Mouse (Mus musculus) liver, adult 2 months (tissue): ENCODE results near the gene Spock2. TPM values are rescaled to one million over a fixed set of nuclear protein-coding genes. Genes with fewer than 3 reads are reported as not detected.

Experiments
- DNase-seq: peaks from one replicate; pipeline ENCODE4 v3.0.0-alpha.2; 2011; ENCODE audit warnings: low read depth, low spot score; ENCODE audit errors: extremely low read depth
- H3K27ac ChIP-seq: fragments of 200-500 bp; replicated peaks from 2 replicates; pipeline ENCODE4 v1.5.1; 2012; ENCODE audit warnings: low read depth, mild to moderate bottlenecking, control low read depth, inconsistent platforms, low read length; ENCODE audit not compliant: insufficient read depth
- H3K27me3 ChIP-seq: fragments of 200-500 bp; 2 replicates; pipeline ENCODE4 v1.6.1; 2012; ENCODE audit warnings: mild to moderate bottlenecking, moderate library complexity, low read length, inconsistent platforms; ENCODE audit not compliant: control insufficient read depth, insufficient read depth
- H3K36me3 ChIP-seq: fragments of 200-500 bp; 2 replicates; pipeline ENCODE4 v1.6.1; 2012; ENCODE audit warnings: low read length, inconsistent platforms; ENCODE audit not compliant: control insufficient read depth, insufficient read depth
- H3K4me1 ChIP-seq: fragments of 200-500 bp; 2 replicates; pipeline ENCODE4 v1.6.1; 2011; ENCODE audit warnings: low read length; ENCODE audit not compliant: control insufficient read depth, insufficient read depth
- H3K4me3 ChIP-seq: fragments of 200-500 bp; 2 replicates; pipeline ENCODE4 v1.5.1; 2011; ENCODE audit warnings: low read depth, mild to moderate bottlenecking, control low read depth, low read length, moderate library complexity; ENCODE audit not compliant: insufficient read depth
- H3K79me2 ChIP-seq: fragments of 200-500 bp; 2 replicates; pipeline ENCODE4 v1.6.1; 2012; ENCODE audit warnings: inconsistent platforms, mild to moderate bottlenecking, low read length, moderate library complexity; ENCODE audit not compliant: control insufficient read depth, insufficient read depth
- H3K9ac ChIP-seq: fragments of 200-500 bp; 2 replicates; pipeline ENCODE4 v1.6.1; 2012; ENCODE audit warnings: low read depth, mild to moderate bottlenecking, control low read depth, inconsistent platforms, low read length
- CTCF ChIP-seq: fragments of 200-500 bp; IDR thresholded peaks from 2 replicates; pipeline ENCODE4 v1.5.1; 2011; ENCODE audit warnings: low read depth, low read length, control low read depth
- POLR2A ChIP-seq: fragments of 200-500 bp; IDR thresholded peaks from 2 replicates; pipeline ENCODE4 v1.6.1; 2011; ENCODE audit warnings: low read length, control low read depth; ENCODE audit not compliant: insufficient read depth; ENCODE audit errors: extremely low read depth
- WGBS: fragments of 180-500 bp; shearing (Covaris S2); methylation state at CpG from one replicate; pipeline ENCODE4 v1.1.7; 2018; 5-methylcytosine and 5-hydroxymethylcytosine counted together
- polyA plus RNA-seq: library from polyadenylated mRNA; depleted of rRNA; stranded (reverse); fragments of >200 nt; gene quantifications from 2 replicates; pipeline ENCODE4 v1.2.3, GENCODE M21; 2012; rRNA removed
- total RNA-seq: library from RNA; depleted of rRNA; stranded (reverse); fragments of >200 nt; gene quantifications from 2 replicates; pipeline ENCODE4 v1.2.3, GENCODE M21; 2014; rRNA removed

Gene Spock2
- total RNA-seq = 0.18 and 0.40 TPM in 2 replicates
- polyA plus RNA-seq = 0.34 and 0.40 TPM in 2 replicates

DNA sequence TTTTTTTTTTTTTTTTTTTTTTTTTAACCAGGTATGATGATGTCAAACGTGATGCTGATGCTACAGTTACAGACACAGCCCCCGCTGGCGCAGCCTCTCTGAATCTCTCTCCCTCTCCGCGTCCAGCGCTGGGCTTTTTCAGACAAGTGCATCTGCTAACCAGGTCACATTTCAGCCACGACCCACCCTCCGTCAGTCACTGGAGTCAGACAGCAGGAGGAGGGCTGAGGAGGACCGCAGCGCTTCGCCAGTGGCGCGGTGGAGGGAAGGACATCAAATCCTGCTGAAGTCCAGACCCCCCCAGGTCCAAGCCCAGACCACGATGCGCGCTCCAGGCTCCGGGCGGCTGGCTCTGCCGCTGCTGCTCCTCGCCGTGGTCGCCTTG lies at the start of gene Spock2:
TSS of gene Spock2 (plus strand) at position 74 of the 385 bp plus-strand sequence.
- DNase-seq = no peak
- H3K4me1 ChIP-seq = no peaks in the 10 kb centered on the region
- no peaks in the 10 kb centered on the region for H3K79me2 ChIP-seq
- peaks cover 19% of the 10 kb centered on the region for H3K27me3 ChIP-seq
- peak within 1 kb of the TSS; percentile 38; the same call in 1 of the 2 replicates for H3K4me3 ChIP-seq
- H3K27ac ChIP-seq = no peak within 1 kb of the TSS
- H3K36me3 ChIP-seq = no peaks in the 10 kb centered on the region
- H3K9ac ChIP-seq = no peak within 1 kb of the TSS
- 4% methylated on average over 22 of the region's 22 CpGs for WGBS
- TF ChIP-seq POLR2A = no peak
- no peak for TF ChIP-seq CTCF

DNA sequence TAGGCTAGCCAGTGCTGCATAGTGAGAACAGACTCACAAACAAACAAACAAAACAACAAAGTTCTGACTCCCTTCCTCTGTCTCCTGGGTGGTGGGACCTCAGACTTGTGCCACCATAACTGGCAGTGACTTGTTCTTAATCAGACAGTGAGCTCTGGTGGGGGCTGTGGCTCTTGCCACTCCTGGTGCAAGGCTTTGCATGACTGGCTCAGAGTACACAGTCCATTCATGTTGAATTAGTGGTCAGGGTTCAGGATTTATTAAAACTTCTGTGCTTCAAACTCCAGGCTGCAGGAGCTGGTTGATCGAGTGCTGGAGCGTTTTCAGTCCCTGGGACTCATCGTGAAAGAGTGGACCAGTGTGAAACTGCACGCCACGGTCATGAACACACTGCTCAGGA lies 43.8 kb upstream of the Spock2 start:
- Histone ChIP-seq H3K4me3 (no peak overlapping the region), H3K36me3 (peaks cover 2% of the 10 kb centered on the region; the same call in 1 of the 2 replicates), H3K4me1 (no peaks in the 10 kb centered on the region), H3K9ac (no peak overlapping the region), H3K79me2 (no peaks in the 10 kb centered on the region), H3K27ac (no peak overlapping the region), H3K27me3 (no peaks in the 10 kb centered on the region)
- WGBS = 89% methylated on average over 5 of the region's 5 CpGs
- no peak for TF ChIP-seq CTCF
- TF ChIP-seq POLR2A = no peak
- no peak for DNase-seq

DNA sequence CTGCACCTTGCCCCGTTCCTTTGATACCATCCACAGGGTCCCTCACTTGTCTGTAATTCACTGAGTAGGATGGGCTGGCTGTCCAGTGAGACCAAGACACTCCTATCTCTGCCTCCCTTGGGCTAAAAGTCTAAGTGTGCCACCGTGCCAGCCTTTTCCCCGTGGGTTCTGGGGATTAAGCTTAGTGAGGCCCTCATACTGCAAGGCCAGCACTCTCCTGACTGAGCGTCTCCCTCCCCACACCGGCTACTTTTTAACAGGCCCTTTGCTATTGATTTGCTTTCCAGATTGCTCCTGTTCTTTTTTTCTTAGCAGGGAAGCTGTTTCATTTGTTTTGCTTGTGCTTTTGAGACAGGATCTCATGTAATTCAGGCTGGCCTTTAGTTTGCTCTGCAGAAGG lies 43.1 kb upstream of the Spock2 start:
- Histone ChIP-seq H3K9ac (no peak overlapping the region), H3K4me3 (no peak overlapping the region), H3K4me1 (no peaks in the 10 kb centered on the region), H3K27ac (no peak overlapping the region), H3K36me3 (peaks cover 2% of the 10 kb centered on the region; the same call in 1 of the 2 replicates), H3K79me2 (no peaks in the 10 kb centered on the region), H3K27me3 (no peaks in the 10 kb centered on the region)
- WGBS = 54% methylated on average over 5 of the region's 5 CpGs
- TF ChIP-seq POLR2A = no peak
- no peak for TF ChIP-seq CTCF
- no peak for DNase-seq

DNA sequence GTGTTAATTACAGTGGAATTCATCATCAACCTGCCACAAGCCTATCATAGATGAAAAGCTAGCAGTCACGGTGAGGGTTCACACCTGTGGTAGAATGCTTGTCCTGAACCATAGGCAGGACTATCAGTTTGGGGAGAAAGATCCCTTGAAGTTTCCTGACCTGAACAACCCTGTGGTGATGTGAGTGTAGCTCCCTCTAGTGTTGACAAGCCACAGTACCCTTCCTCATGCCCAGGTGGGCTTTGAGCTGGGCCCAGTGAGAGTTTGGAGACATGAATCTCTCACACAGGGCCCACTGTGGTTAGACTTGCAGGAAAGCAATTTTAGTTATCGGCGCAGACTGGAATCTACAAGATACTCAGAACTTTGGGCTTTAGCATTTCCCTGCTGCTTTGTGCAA lies 39.5 kb upstream of the Spock2 start:
- Histone ChIP-seq H3K9ac (no peak overlapping the region), H3K4me1 (no peaks in the 10 kb centered on the region), H3K79me2 (no peaks in the 10 kb centered on the region), H3K4me3 (no peak overlapping the region), H3K36me3 (peaks cover 2% of the 10 kb centered on the region; the same call in 1 of the 2 replicates), H3K27me3 (no peaks in the 10 kb centered on the region), H3K27ac (no peak overlapping the region)
- no peak for DNase-seq
- 85% methylated on average over 3 of the region's 3 CpGs for WGBS
- TF ChIP-seq CTCF (peak; percentile 48), POLR2A (no peak)

DNA sequence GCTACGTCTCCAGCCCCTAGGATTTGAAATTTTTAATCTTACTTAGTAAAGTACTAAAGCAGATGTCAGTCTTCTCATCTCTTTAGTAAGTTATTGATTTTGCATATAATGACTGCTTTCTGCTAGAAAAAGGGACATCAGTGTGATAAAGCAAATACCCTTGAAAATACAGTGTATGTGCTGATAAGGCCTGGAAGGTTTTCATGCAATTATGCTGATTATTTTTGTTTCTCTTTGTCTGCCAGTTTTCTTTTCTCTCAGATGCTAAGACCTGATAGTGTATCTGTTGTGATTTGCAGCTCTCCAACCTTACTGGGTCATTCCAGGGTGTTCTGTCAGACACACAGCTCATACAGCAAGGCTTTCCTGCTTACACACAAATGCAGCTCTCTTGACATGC lies 30.9 kb upstream of the Spock2 start:
- no peak overlapping the region for H3K27ac ChIP-seq
- TF ChIP-seq POLR2A (no peak), CTCF (no peak)
- H3K79me2 ChIP-seq = no peaks in the 10 kb centered on the region
- DNase-seq = no peak
- no peak overlapping the region for H3K4me3 ChIP-seq
- H3K36me3 ChIP-seq = no peaks in the 10 kb centered on the region
- H3K9ac ChIP-seq = no peak overlapping the region
- 95% methylated on average over 1 of the region's 1 CpGs for WGBS
- H3K4me1 ChIP-seq = no peaks in the 10 kb centered on the region
- H3K27me3 ChIP-seq = no peaks in the 10 kb centered on the region

DNA sequence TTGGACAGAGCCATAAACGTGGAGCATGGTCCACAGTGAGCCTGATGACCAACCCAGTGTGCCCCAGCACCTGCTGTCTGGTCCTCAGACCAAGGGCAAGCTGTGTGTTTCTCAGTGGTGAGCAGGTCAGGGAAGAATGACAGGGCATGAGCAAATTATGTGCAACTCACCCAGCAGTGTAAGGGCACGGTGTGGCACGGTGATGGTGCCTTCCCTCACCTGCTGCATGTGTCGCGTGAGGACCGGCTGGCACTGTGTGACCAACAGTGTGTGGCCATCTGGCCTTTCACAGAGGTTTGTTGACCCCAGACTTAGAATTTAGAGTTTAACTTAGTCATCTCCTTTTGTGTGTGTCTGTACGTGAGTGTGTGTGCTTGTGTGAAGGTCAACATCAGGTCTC lies 28.8 kb upstream of the Spock2 start:
- DNase-seq = no peak
- H3K4me3 ChIP-seq = no peak overlapping the region
- H3K79me2 ChIP-seq = no peaks in the 10 kb centered on the region
- H3K36me3 ChIP-seq = no peaks in the 10 kb centered on the region
- 95% methylated on average over 7 of the region's 7 CpGs for WGBS
- 0 out of 2 replicates have a peak, but pooled peaks cover 5% of the 10 kb centered on the region for H3K4me1 ChIP-seq
- no peak overlapping the region for H3K27ac ChIP-seq
- no peaks in the 10 kb centered on the region for H3K27me3 ChIP-seq
- H3K9ac ChIP-seq = no peak overlapping the region
- TF ChIP-seq POLR2A (no peak), CTCF (no peak)
